Mouse (Mus musculus): ENCODE data around the gene Rbms3. TPM values are rescaled to one million over a fixed set of nuclear protein-coding genes. Genes with fewer than 3 reads are reported as not detected.

Gene Rbms3
- polyA plus RNA-seq, 1 experiment from 2014 or later: 23.5 TPM

DNA sequence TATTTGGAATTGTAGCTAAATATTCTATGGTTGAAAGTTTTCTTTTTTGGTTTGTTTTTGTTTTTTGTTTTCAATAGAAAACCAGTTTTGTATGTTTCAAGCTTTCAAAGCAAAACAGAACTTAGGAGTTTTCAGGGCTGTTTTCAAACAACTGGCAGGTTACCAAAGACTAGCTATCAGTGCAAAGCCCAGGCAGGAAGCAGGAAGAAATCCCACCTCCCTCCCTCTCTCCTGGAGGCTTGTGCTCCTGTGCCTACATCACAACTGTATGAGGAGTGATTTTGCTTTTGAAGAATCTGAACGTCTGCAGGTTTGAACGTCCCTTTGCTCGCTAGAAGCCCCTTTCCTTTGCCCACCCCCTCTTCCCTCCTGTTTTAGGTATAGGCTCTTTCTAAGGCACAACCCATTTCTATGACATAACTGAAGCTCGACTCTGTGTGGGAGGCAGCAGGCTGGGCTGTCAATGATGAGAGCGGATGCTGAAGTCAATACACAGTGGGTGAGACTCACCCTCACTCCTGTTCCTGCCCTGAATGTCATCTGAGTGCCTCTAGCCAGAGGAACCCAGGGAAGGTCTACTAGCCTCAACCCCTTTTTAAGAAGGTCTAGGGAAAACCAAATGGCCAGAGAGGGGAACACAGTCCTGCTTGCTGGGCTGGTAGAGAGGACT is 382.3 kb downstream of the Rbms3 start:
- Histone ChIP-seq H3K9ac (ENCODE audit: low read depth, low read length) (no peak overlapping the region), H3K4me2 (no peak overlapping the region; the same call in 1 of the 2 replicates), H3K4me3 (ENCODE audit: low read depth, low read length) (no peak overlapping the region), H3K36me3 (ENCODE audit: control insufficient read depth, insufficient read depth, low read length) (no peaks in the 10 kb centered on the region), H3K9me3 (ENCODE audit: control insufficient read depth, low read length) (no peaks in the 10 kb centered on the region), H3K4me1 (replicated peaks; ENCODE audit: control insufficient read depth, insufficient read depth, low read length) (peaks cover 6% of the 10 kb centered on the region; the same call in 1 of the 2 replicates), H3K27ac (ENCODE audit: low read depth, low read length) (peak overlapping the region; percentile 8), H3K27me3 (replicated peaks; ENCODE audit: control insufficient read depth, insufficient read depth, low read length) (no peaks in the 10 kb centered on the region)
- DNase-seq (ENCODE audit: low spot score): no peak
- ATAC-seq (replicated peaks; ENCODE audit: low FRiP score): no peak
- WGBS: 26% methylated on average over 5 of the region's 5 CpGs

DNA sequence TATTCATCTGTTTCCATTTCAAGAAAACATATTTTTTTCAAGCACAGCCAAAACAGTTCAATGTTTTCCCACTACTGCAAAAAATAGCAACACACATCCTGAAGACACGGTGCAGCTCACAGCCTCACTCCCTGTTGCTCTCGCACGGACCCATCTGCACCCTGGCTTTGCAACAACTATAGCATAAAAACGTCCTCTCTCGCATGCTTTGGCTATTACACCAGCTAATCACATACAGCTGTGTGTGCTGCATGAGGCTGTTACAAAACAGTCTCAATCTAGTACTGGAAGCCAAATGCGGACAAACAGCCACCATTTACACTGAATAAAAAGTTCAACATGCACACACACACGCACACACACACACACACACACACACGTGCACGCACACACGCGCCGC is 383.5 kb downstream of the Rbms3 start:
- H3K4me1 ChIP-seq (replicated peaks; ENCODE audit: control insufficient read depth, insufficient read depth, low read length): peaks cover 6% of the 10 kb centered on the region; the same call in 1 of the 2 replicates
- ATAC-seq (replicated peaks; ENCODE audit: low FRiP score) (no peak), DNase-seq (ENCODE audit: low spot score) (no peak)
- H3K4me3 ChIP-seq (ENCODE audit: low read depth, low read length): no peak overlapping the region
- no peak overlapping the region for H3K9ac ChIP-seq (ENCODE audit: low read depth, low read length)
- H3K9me3 ChIP-seq (ENCODE audit: control insufficient read depth, low read length): peaks cover 5% of the 10 kb centered on the region; the same call in 1 of the 2 replicates
- no peak overlapping the region for H3K27ac ChIP-seq (ENCODE audit: low read depth, low read length)
- H3K4me2 ChIP-seq: no peak overlapping the region
- WGBS: 83% methylated on average over 12 of the region's 12 CpGs
- peaks cover 5% of the 10 kb centered on the region; the same call in 1 of the 2 replicates for H3K36me3 ChIP-seq (ENCODE audit: control insufficient read depth, insufficient read depth, low read length)
- H3K27me3 ChIP-seq (replicated peaks; ENCODE audit: control insufficient read depth, insufficient read depth, low read length): no peaks in the 10 kb centered on the region

DNA sequence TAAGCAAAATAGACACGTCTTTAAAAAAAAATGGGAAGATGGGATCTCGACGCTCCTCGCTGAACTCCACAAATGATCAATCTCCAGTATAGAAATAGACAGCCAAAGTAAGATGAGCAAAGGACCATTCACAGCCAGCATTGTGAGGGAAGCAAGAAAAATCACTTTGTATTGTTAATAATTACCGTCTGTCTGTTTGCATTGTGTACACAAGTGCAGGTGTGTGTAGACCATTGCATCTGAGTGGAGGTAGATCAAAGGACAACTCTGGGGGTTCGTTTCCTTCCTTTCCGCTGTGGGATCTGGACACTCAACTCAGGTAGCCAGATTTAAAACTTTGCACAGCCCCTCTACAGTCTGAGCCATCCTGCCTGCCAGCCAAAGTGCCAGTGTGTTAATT is 386.3 kb downstream of the Rbms3 start:
- no peak overlapping the region for H3K4me3 ChIP-seq (ENCODE audit: low read depth, low read length)
- peaks cover 5% of the 10 kb centered on the region; the same call in 1 of the 2 replicates for H3K9me3 ChIP-seq (ENCODE audit: control insufficient read depth, low read length)
- no peak overlapping the region for H3K27ac ChIP-seq (ENCODE audit: low read depth, low read length)
- ATAC-seq (replicated peaks; ENCODE audit: low FRiP score) (0 out of 2 replicates have a peak, but pooled peaks have one; percentile 20), DNase-seq (ENCODE audit: low spot score) (no peak)
- 82% methylated on average over 7 of the region's 7 CpGs for WGBS
- no peak overlapping the region for H3K9ac ChIP-seq (ENCODE audit: low read depth, low read length)
- H3K36me3 ChIP-seq (ENCODE audit: control insufficient read depth, insufficient read depth, low read length): peaks cover 5% of the 10 kb centered on the region; the same call in 1 of the 2 replicates
- peaks cover 6% of the 10 kb centered on the region; the same call in 1 of the 2 replicates for H3K4me1 ChIP-seq (replicated peaks; ENCODE audit: control insufficient read depth, insufficient read depth, low read length)
- H3K27me3 ChIP-seq (replicated peaks; ENCODE audit: control insufficient read depth, insufficient read depth, low read length): no peaks in the 10 kb centered on the region
- peak overlapping the region; percentile 7; the same call in 1 of the 2 replicates for H3K4me2 ChIP-seq

- no peak overlapping the region for H3K4me3 ChIP-seq (ENCODE audit: low read depth, low read length)
- DNase-seq (ENCODE audit: low spot score) (no peak), ATAC-seq (replicated peaks; ENCODE audit: low FRiP score) (no peak)
- no peak overlapping the region for H3K4me2 ChIP-seq
- no peaks in the 10 kb centered on the region for H3K4me1 ChIP-seq (replicated peaks; ENCODE audit: control insufficient read depth, insufficient read depth, low read length)
- no peak overlapping the region for H3K27ac ChIP-seq (ENCODE audit: low read depth, low read length)
- WGBS: 82% methylated on average over 6 of the region's 6 CpGs
- H3K9me3 ChIP-seq (ENCODE audit: control insufficient read depth, low read length): no peaks in the 10 kb centered on the region
- H3K27me3 ChIP-seq (replicated peaks; ENCODE audit: control insufficient read depth, insufficient read depth, low read length): no peaks in the 10 kb centered on the region
- no peaks in the 10 kb centered on the region for H3K36me3 ChIP-seq (ENCODE audit: control insufficient read depth, insufficient read depth, low read length)
- no peak overlapping the region for H3K9ac ChIP-seq (ENCODE audit: low read depth, low read length)
Observed at GRCm38 (mm10) chr9:117234726-117235075, 395.0 kb downstream of the Rbms3 start.

- Histone ChIP-seq H3K9ac (ENCODE audit: low read depth, low read length) (no peak overlapping the region), H3K4me1 (replicated peaks; ENCODE audit: control insufficient read depth, insufficient read depth, low read length) (no peaks in the 10 kb centered on the region), H3K27me3 (replicated peaks; ENCODE audit: control insufficient read depth, insufficient read depth, low read length) (no peaks in the 10 kb centered on the region), H3K36me3 (ENCODE audit: control insufficient read depth, insufficient read depth, low read length) (no peaks in the 10 kb centered on the region), H3K4me2 (no peak overlapping the region), H3K9me3 (ENCODE audit: control insufficient read depth, low read length) (no peaks in the 10 kb centered on the region), H3K4me3 (ENCODE audit: low read depth, low read length) (no peak overlapping the region), H3K27ac (ENCODE audit: low read depth, low read length) (no peak overlapping the region)
- DNase-seq (ENCODE audit: low spot score) (no peak), ATAC-seq (replicated peaks; ENCODE audit: low FRiP score) (no peak)
- 85% methylated on average over 5 of the region's 5 CpGs for WGBS
Observed at GRCm38 (mm10) chr9:117234065-117234725, 395.5 kb downstream of the Rbms3 start.

- Histone ChIP-seq H3K27ac (ENCODE audit: low read depth, low read length) (no peak overlapping the region), H3K4me3 (ENCODE audit: low read depth, low read length) (no peak overlapping the region), H3K4me1 (replicated peaks; ENCODE audit: control insufficient read depth, insufficient read depth, low read length) (no peaks in the 10 kb centered on the region), H3K9ac (ENCODE audit: low read depth, low read length) (no peak overlapping the region), H3K27me3 (replicated peaks; ENCODE audit: control insufficient read depth, insufficient read depth, low read length) (no peaks in the 10 kb centered on the region), H3K9me3 (ENCODE audit: control insufficient read depth, low read length) (no peaks in the 10 kb centered on the region), H3K4me2 (no peak overlapping the region), H3K36me3 (ENCODE audit: control insufficient read depth, insufficient read depth, low read length) (no peaks in the 10 kb centered on the region; the same call in 1 of the 2 replicates)
- ATAC-seq (replicated peaks; ENCODE audit: low FRiP score): no peak
- no peak for DNase-seq (ENCODE audit: low spot score)
- 75% methylated on average over 8 of the region's 8 CpGs for WGBS
Observed at GRCm38 (mm10) chr9:117222741-117223140, 407.0 kb downstream of the Rbms3 start.

GRCm38 (mm10) chr9:117221481-117221880 is 408.2 kb downstream of the Rbms3 start:
- WGBS: 73% methylated on average over 4 of the region's 4 CpGs
- Histone ChIP-seq H3K4me3 (ENCODE audit: low read depth, low read length) (no peak overlapping the region), H3K27ac (ENCODE audit: low read depth, low read length) (no peak overlapping the region), H3K9me3 (ENCODE audit: control insufficient read depth, low read length) (no peaks in the 10 kb centered on the region), H3K36me3 (ENCODE audit: control insufficient read depth, insufficient read depth, low read length) (no peaks in the 10 kb centered on the region), H3K4me2 (no peak overlapping the region), H3K27me3 (replicated peaks; ENCODE audit: control insufficient read depth, insufficient read depth, low read length) (no peaks in the 10 kb centered on the region), H3K9ac (ENCODE audit: low read depth, low read length) (no peak overlapping the region), H3K4me1 (replicated peaks; ENCODE audit: control insufficient read depth, insufficient read depth, low read length) (no peaks in the 10 kb centered on the region)
- no peak for ATAC-seq (replicated peaks; ENCODE audit: low FRiP score)
- DNase-seq (ENCODE audit: low spot score): no peak

DNA sequence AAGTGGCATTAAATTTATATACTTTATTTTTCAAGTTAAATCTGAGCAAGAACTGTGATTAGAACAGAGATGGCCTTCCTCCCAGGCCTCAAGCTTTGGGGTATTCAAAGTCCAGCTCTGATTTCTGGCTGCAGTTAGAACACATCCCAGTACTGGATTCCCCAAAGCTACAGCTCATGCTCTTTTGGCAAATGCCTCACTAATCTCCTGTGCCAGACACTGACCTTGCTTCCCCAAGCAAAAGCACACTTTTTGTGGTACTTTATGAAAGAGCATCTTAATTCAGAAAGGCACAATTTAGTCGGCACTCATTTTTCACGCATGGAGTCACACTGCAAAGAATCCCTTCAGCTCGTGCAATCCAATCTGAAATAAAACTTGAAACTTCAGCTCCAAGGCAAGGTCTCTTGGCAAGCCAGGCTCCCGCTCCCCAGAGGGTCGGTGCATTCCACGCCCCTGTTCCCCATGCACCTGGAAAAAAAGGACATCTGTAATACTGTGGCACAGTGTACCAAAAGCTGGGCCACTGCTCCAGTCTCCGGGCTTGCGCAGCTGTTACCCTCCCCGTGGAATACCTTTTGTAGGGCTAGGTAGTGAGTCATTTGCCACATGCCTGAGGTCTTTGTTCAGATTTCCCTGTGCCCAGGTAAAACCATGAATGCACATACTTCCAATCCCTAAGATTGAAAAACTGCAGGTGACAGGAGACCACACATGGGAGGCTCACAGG is 413.5 kb downstream of the Rbms3 start:
- Histone ChIP-seq H3K9ac (ENCODE audit: low read depth, low read length) (no peak overlapping the region), H3K9me3 (ENCODE audit: control insufficient read depth, low read length) (no peaks in the 10 kb centered on the region), H3K4me2 (no peak overlapping the region), H3K4me1 (replicated peaks; ENCODE audit: control insufficient read depth, insufficient read depth, low read length) (no peaks in the 10 kb centered on the region), H3K27me3 (replicated peaks; ENCODE audit: control insufficient read depth, insufficient read depth, low read length) (no peaks in the 10 kb centered on the region), H3K4me3 (ENCODE audit: low read depth, low read length) (no peak overlapping the region), H3K27ac (ENCODE audit: low read depth, low read length) (no peak overlapping the region), H3K36me3 (ENCODE audit: control insufficient read depth, insufficient read depth, low read length) (no peaks in the 10 kb centered on the region)
- ATAC-seq (replicated peaks; ENCODE audit: low FRiP score) (no peak), DNase-seq (ENCODE audit: low spot score) (no peak)
- WGBS: 84% methylated on average over 9 of the region's 9 CpGs
